Mouse (Mus musculus) kidney, adult 2 months (tissue): ENCODE results near the gene Tmem102.

Experiments used
- CTCF ChIP-seq: fragments of 200-500 bp; conservative IDR thresholded peaks from 2 replicates; pipeline ENCODE4 v1.5.1; 2011; ENCODE audit warnings: low read depth, mild to moderate bottlenecking, control low read depth, low read length, moderate library complexity, mixed read lengths; ENCODE audit not compliant: insufficient read depth, insufficient read length
- POLR2A ChIP-seq: fragments of 200-500 bp; IDR thresholded peaks from one replicate; pipeline ENCODE4 v1.6.1; 2011; ENCODE audit warnings: low read depth, low read length, control low read depth

DNA sequence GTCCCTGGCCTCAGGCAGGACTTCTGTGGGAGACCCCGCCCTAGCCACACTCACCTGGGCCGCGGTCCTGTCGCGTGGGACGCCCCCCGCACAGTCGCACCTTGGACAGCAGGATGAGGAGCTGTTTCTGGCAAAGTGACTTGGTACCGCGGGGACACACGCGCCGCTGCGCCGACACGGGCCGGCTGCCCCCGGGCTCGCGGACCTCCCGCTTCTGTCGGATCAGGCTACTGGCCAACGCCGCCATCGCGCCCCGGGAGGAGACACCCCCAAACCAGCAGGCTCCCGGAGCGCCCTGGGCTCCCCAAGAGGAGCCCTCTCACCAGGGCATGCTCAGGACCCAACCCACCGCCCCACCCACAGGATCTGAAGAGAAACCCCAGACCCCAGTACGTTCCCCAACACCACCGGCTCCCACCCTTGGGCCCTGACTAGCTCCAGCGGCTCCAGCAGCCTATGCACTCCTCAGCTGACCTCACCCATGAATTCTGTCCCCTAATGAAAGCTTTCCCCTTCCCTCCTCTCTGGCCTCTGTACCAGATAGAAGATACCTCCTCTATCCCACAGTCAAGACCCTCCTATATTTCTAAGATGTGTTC, 3.9 kb downstream of the Tmem102 start, which contains the start of gene Fgf11:
- no peak for TF ChIP-seq CTCF
- no peak for TF ChIP-seq POLR2A
